Mouse (Mus musculus) ES-Bruce4 (cell line): ENCODE results near the gene Tekt1. TPM values are rescaled to one million over a fixed set of nuclear protein-coding genes. Genes with fewer than 3 reads are reported as not detected.

ENCODE experiments used
- H3K27ac ChIP-seq: 2 replicates; pipeline ENCODE4 v1.5.1; 2012; ENCODE audit warnings: low read length, inconsistent platforms; ENCODE audit not compliant: insufficient read depth
- H3K27me3 ChIP-seq: 2 replicates; pipeline ENCODE4 v1.6.1; 2012; ENCODE audit warnings: mild to moderate bottlenecking, low read length, inconsistent platforms; ENCODE audit not compliant: control insufficient read depth, poor library complexity, insufficient read depth, severe bottlenecking
- H3K36me3 ChIP-seq: 2 replicates; pipeline ENCODE4 v1.6.1; 2012; ENCODE audit warnings: inconsistent platforms, mild to moderate bottlenecking, low read length, moderate library complexity; ENCODE audit not compliant: control insufficient read depth, poor library complexity, insufficient read depth, severe bottlenecking
- H3K4me1 ChIP-seq: one replicate; pipeline ENCODE4 v1.8.1; 2011; ENCODE audit warnings: low read length; ENCODE audit not compliant: control insufficient read depth, insufficient read depth
- H3K4me3 ChIP-seq: 2 replicates; pipeline ENCODE4 v1.5.1; 2011; ENCODE audit warnings: low read depth, mild to moderate bottlenecking, low read length
- H3K9ac ChIP-seq: 2 replicates; pipeline ENCODE4 v1.6.1; 2012; ENCODE audit warnings: low read depth, mild to moderate bottlenecking, inconsistent platforms; ENCODE audit not compliant: poor library complexity, severe bottlenecking
- H3K9me3 ChIP-seq: replicated peaks from 2 replicates; pipeline ENCODE4 v1.6.1; 2012; ENCODE audit warnings: mild to moderate bottlenecking, low read length, inconsistent platforms; ENCODE audit not compliant: control insufficient read depth, poor library complexity, insufficient read depth, severe bottlenecking
- CTCF ChIP-seq: IDR thresholded peaks from one replicate; pipeline ENCODE4 v1.8.1; 2011; ENCODE audit warnings: low read depth, low read length
- EP300 ChIP-seq: IDR thresholded peaks from 2 replicates; pipeline ENCODE4 v1.6.1; 2011; ENCODE audit warnings: low read depth, low read length; ENCODE audit not compliant: insufficient read depth
- POLR2A ChIP-seq: IDR thresholded peaks from one replicate; pipeline ENCODE4 v1.8.1; 2011; ENCODE audit warnings: low read length; ENCODE audit not compliant: insufficient read depth
- polyA plus RNA-seq: library from polyadenylated mRNA; stranded (reverse); fragments of >200 nt; gene quantifications from 2 replicates; pipeline ENCODE4 v1.2.4, GENCODE M21; 2011; ENCODE audit warnings: low read depth; ENCODE audit not compliant: missing spikeins, insufficient read depth, insufficient read length

The Tekt1 gene
- polyA plus RNA-seq, 1 experiment: 0.87 TPM

- Histone ChIP-seq H3K4me1 (peaks cover 23% of the 10 kb centered on the region), H3K9me3 (no peaks in the 10 kb centered on the region), H3K9ac (no peak overlapping the region), H3K27me3 (no peaks in the 10 kb centered on the region), H3K27ac (peak overlapping the region; percentile 0; the same call in 1 of the 2 replicates), H3K36me3 (peaks cover 2% of the 10 kb centered on the region; the same call in 1 of the 2 replicates), H3K4me3 (no peak overlapping the region)
- TF ChIP-seq CTCF: no peak
Observed at GRCm38 (mm10) chr11:72402017-72402416, 39.8 kb upstream of the Tekt1 start.

GRCm38 (mm10) chr11:72401068-72401467 lies 38.8 kb upstream of the Tekt1 start:
- H3K4me3 ChIP-seq: no peak overlapping the region
- TF ChIP-seq CTCF (no peak), POLR2A (no peak), EP300 (0 out of 2 replicates have a peak, but pooled peaks have one; percentile 46)
- H3K27ac ChIP-seq: peak overlapping the region; percentile 32; the same call in 1 of the 2 replicates
- H3K36me3 ChIP-seq: peaks cover 2% of the 10 kb centered on the region; the same call in 1 of the 2 replicates
- H3K9ac ChIP-seq: no peak overlapping the region
- no peaks in the 10 kb centered on the region for H3K27me3 ChIP-seq
- peaks cover 23% of the 10 kb centered on the region for H3K4me1 ChIP-seq
- H3K9me3 ChIP-seq: no peaks in the 10 kb centered on the region

- H3K27ac ChIP-seq: no peak overlapping the region
- no peak overlapping the region for H3K9ac ChIP-seq
- no peaks in the 10 kb centered on the region for H3K27me3 ChIP-seq
- TF ChIP-seq POLR2A (no peak), CTCF (no peak), EP300 (no peak)
- no peak overlapping the region for H3K4me3 ChIP-seq
- peaks cover 18% of the 10 kb centered on the region for H3K4me1 ChIP-seq
- no peaks in the 10 kb centered on the region for H3K9me3 ChIP-seq
- H3K36me3 ChIP-seq: peaks cover 2% of the 10 kb centered on the region; the same call in 1 of the 2 replicates
Observed at GRCm38 (mm10) chr11:72397811-72398525, 35.7 kb upstream of the Tekt1 start.

- H3K9me3 ChIP-seq: no peaks in the 10 kb centered on the region
- H3K4me1 ChIP-seq: peaks cover 14% of the 10 kb centered on the region
- peaks cover 2% of the 10 kb centered on the region; the same call in 1 of the 2 replicates for H3K36me3 ChIP-seq
- TF ChIP-seq POLR2A (no peak), EP300 (no peak), CTCF (no peak)
- H3K9ac ChIP-seq: no peak overlapping the region
- no peak overlapping the region for H3K4me3 ChIP-seq
- H3K27me3 ChIP-seq: no peaks in the 10 kb centered on the region
- H3K27ac ChIP-seq: no peak overlapping the region
Observed at GRCm38 (mm10) chr11:72397072-72397471, 34.8 kb upstream of the Tekt1 start.

GRCm38 (mm10) chr11:72396621-72397020 lies 34.4 kb upstream of the Tekt1 start:
- Histone ChIP-seq H3K36me3 (peaks cover 2% of the 10 kb centered on the region; the same call in 1 of the 2 replicates), H3K4me3 (no peak overlapping the region), H3K4me1 (peaks cover 14% of the 10 kb centered on the region), H3K27ac (no peak overlapping the region), H3K9ac (no peak overlapping the region), H3K9me3 (no peaks in the 10 kb centered on the region), H3K27me3 (no peaks in the 10 kb centered on the region)
- no peak for TF ChIP-seq POLR2A
- TF ChIP-seq EP300: no peak
- TF ChIP-seq CTCF: no peak

- no peak overlapping the region for H3K27ac ChIP-seq
- TF ChIP-seq CTCF (no peak), POLR2A (no peak), EP300 (no peak)
- H3K27me3 ChIP-seq: no peaks in the 10 kb centered on the region
- peaks cover 6% of the 10 kb centered on the region for H3K4me1 ChIP-seq
- peaks cover 4% of the 10 kb centered on the region; the same call in 1 of the 2 replicates for H3K36me3 ChIP-seq
- no peak overlapping the region for H3K9ac ChIP-seq
- no peaks in the 10 kb centered on the region for H3K9me3 ChIP-seq
- no peak overlapping the region for H3K4me3 ChIP-seq
Observed at GRCm38 (mm10) chr11:72395652-72396051, 33.4 kb upstream of the Tekt1 start.
